Mouse (Mus musculus) cerebellum, adult 18-20 months (tissue): ENCODE results near the gene Dll4.

Experiments
- DNase-seq, 2 experiments: peaks; one replicate each; pipeline ENCODE4 v3.0.0; 2021

Gene Dll4

GRCm38 (mm10) chr2:119312380-119312958, 13.1 kb upstream of the Dll4 start:
- no peak for DNase-seq

DNA sequence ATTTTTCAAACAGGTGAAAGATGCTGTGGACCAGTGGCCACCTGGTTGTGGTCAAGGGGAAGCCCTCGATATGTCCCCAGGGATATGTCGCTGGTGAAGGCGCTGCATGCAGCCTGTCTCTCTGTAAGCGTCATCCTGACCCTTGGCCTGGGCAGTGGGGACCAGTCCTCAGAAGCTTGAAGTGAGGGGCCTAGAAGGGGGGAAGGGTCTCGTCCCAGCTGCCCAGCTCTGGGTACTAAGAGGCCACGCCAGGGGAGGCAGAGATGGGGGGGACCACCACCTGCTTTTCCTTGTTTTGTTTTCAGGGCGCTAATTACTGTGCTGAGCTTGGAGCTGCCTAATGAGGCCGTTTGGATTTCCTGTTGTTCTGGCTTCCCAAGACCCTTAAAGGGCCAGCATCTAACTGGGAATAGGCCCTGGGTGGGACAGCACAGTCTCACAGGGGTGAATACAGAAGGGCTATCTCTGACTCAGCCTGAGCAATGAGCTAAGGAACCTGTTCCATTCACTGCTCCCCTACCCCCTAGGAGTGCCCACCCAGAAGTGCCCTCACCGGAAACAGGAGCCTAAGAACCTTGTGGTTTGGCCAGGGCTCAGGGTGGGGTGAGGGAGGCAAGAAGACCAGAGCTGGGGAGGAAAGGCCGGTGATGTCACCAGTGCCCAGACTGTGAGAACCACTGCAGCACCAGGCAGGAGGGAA, 11.7 kb upstream of the Dll4 start:
- no peak for DNase-seq

DNA sequence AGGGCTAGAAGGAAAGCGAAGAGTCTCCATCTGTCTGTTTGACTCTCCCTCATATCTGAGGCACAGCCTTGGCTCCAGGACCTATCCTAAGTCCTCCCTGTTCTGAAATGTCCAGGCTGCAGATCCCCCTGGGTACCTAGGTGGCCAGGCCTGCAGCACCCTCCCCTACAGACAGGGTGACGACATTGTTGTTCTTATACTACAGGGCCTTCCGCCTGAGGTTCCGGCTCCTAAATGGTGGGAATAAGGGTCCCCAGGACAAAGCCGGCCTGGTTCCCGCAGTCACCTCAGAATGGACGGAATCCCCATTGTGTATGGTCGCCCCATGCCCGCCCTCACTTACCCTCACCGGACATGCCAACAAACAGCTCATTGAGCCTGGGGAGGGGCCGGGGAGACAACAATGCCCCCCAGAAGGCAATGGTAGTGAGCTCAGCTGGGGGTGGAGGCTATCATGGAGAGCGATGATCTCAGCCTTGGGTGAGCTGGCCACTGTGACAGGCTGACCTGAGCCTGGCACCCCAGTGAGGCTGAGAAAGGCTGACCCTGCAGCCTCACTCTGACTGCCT, 10.8 kb upstream of the Dll4 start:
- no peak for DNase-seq

DNA sequence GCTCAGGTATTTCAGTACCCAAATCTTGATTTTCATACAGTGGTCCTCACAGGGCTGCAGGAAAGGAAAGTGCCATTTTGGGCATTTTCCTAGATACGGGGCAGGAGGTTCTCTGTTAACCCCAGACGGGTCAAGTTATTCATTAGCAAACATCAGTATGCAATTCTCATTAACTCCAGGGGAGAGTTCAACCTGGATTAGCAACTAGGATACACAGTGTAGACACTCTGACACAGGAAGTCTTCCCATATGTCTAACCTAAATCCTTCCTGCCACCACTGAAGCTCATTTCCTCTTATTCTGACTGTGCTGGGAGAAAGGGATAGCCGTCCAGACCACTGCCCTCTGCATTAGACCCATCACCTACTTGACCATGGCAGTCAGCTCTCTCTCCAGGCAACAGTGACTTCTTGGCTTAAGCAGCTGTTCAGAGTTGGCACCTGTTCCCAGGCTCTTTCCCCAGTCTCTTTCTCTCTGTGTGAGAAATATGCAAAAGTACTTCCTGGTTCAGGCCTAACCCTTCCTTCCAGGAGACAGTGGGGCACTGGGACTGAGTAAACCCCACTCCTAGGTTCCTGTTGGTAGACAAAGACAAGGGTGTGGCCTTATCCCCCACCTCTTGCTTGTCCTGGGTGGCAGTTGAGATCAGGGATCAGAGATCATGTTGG, 7.4 kb upstream of the Dll4 start:
- no peak for DNase-seq

DNA sequence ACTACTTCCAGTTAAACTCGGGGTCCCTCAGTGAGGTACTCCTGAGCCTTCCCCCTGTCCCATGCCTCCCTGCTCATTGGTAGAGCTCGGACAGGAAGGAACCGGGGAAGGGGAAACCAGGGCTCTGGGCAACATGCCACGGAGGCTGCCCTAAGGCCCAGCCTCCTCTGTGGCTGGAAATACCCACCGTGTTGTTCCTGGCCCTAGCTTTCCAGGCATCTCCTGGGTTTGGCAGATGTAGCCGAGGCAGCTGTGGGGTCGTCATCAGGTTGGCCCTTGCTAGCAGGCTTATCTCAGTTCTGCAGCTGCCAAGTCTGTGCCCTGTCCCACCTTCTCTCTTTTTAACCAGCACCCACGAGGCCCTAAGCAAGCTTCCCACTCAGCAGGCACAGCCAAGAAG, 5.0 kb upstream of the Dll4 start:
- DNase-seq: no peak

GRCm38 (mm10) chr2:119321771-119322586, 3.6 kb upstream of the Dll4 start:
- DNase-seq: no peak

DNA sequence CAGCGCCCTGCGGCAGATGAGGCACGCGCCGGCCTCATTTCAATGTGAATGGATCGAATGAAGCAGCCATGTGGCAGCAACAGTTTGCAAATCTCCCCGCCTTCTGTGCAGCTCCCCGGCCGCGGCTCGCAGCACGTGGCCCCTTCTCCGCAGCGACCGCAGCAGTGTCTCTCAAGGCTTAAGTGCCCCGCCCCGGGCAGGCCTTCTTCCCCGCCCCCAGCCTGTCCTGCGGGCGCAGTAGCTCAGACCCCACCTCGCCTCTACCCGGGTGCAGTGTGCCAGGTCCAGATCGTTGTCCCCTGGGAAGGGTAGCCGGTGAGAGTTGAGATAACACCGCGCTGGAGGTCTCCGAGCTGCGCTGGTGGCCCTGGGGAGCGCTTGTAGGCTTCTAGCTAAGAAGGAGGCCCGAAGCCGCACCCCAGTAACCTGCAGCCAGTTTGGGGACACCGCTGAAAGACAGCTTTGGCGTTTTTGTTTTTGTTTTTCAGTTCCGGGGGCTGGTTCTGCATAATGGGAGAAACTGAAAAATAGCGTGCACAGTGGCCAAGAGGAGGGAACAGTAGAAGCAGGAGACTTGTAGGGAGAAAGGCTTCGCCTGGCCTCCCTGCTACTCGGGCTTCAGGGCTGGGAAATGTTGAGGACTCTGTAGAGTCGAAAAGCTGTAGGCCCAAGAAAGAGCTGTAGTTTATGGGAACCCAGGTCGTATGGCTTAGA, 2.8 kb upstream of the Dll4 start:
- DNase-seq: peak; percentile 21 to 37

DNA sequence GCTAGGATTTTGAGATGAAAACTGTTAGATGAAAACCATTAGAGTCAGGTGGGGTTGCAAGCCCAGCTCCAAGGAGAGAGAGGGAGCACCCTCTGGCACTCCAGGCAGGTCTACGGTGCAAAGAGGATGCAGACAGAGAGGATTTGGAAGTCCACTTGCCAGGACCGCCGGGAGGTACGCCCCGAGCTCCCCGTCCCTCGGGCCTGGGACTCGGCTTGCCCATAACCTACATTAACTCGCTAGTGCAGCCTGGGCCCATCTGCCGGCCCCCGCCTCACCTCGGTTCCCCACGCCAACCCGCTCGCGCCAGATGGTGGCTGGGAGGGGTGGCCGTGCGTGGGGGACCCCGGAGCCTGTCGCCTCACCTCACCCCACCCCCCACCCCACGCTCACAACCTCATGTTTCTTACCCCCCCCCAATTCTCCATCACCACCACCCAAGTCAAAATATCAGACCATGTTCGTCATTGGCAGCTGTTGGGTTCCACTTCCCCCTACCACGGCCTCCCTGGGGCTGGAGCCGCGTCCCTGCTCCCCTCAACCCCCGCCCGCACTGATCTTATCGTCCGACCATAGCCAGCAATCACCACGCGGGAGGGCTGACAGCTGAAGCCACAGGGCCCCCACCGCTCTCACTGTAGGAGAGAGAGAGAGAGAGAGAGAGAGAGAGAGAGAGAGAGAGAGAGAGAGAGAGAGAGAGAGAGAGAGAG, 1.6 kb upstream of the Dll4 start:
- no peak for DNase-seq

- DNase-seq: no peak
These were observed 837 bp upstream of the Dll4 start for GRCm38 (mm10) chr2:119324576-119325318.

GRCm38 (mm10) chr2:119326161-119327101, 847 bp downstream of the Dll4 start:
- peak in 1 of 2 experiments; percentile 37 for DNase-seq

DNA sequence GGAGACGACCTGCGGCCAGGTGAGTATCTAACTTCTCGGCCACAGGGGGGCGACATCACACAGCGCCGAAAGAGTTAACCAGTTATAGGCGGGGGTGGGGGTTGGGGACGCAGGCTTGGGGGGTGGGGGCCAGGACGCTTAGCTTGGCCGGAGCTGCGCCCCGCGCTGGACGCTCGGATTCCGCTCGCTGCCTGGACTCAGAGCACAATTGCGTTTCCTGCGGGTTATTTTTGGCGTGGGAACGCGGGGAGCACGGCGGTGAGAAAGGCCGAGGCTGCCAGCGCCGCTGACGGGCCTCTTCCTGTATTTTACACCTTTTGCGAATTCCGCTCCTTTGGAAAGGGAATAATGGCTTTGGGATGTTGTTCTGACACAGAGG, 1.5 kb downstream of the Dll4 start:
- DNase-seq: peak; percentile 60 to 77

DNA sequence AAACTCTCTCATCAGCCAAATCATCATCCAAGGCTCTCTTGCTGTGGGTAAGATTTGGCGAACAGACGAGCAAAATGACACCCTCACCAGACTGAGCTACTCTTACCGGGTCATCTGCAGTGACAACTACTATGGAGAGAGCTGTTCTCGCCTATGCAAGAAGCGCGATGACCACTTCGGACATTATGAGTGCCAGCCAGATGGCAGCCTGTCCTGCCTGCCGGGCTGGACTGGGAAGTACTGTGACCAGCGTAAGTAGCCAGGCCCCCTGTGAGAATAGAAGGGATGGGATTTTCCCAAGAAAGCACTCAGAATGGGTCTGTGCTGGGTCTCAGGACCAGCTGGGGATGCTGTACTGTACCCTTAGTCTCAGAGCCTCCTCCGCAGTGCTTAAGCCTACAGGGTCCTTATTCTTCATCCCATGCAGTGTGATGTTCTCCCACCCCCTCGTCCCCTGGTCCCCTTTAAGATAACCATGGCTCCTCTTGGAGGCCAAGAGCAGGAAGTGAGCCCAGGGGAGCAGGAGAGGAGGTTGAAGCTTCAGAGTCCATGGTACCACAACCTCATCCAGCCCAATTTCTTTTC, 2.5 kb downstream of the Dll4 start:
- peak; percentile 39 to 50 for DNase-seq

- no peak for DNase-seq
These were observed 3.0 kb downstream of the Dll4 start for GRCm38 (mm10) chr2:119328546-119328945.

DNA sequence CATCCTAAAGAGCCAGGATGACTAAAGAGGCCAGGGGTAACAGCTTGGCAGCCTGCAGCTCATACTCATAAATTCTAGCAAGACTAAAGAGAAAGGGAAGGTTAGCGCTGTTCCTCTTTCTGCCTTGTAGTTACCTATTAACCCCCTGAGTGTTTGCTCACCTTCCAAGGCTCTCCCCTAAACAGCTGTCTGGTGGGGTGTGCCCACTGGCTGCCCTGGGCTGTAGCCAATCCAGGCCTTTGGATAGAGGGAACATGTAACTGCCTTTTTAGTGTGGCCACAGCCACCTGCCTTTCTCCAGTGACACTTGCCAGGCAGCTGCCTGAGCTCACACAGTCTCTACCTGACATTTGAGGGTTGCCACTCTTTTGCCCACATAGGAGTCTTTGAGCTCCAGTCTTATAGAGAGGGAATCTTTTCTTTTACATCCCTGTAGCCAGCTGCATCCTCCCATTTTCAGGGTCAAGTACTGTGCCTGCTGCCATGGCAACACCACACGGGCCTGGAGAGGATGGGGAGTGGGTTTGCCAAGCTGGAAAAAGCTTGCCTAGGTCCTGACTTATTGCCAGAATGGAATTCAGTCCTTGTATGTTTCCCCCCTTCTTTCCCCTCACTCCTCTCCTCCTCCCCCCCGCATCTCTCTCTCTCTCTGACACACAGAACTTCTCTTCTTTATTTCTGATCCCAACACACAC, 3.7 kb downstream of the Dll4 start:
- no peak for DNase-seq

- DNase-seq: no peak
These were observed 5.2 kb downstream of the Dll4 start for GRCm38 (mm10) chr2:119330795-119331194.

- no peak for DNase-seq
These were observed 6.6 kb downstream of the Dll4 start for GRCm38 (mm10) chr2:119332177-119332661.

- DNase-seq: no peak
These were observed 8.6 kb downstream of the Dll4 start for GRCm38 (mm10) chr2:119334135-119334534.

DNA sequence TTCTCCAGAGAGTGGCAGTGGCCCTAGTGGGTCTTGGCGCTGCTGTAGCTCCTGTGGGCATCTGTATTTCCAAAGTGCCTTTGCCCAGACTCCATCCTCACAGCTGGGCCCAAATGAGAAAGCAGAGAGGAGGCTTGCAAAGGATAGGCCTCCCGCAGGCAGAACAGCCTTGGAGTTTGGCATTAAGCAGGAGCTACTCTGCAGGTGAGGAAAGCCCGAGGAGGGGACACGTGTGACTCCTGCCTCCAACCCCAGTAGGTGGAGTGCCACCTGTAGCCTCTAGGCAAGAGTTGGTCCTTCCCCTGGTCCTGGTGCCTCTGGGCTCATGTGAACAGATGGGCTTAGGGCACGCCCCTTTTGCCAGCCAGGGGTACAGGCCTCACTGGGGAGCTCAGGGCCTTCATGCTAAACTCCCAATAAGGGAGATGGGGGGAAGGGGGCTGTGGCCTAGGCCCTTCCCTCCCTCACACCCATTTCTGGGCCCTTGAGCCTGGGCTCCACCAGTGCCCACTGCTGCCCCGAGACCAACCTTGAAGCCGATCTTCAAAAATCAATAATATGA, 9.5 kb downstream of the Dll4 start:
- DNase-seq: no peak
